Mouse (Mus musculus): ENCODE measurements around the gene Clp1.

Gene Clp1

DNA sequence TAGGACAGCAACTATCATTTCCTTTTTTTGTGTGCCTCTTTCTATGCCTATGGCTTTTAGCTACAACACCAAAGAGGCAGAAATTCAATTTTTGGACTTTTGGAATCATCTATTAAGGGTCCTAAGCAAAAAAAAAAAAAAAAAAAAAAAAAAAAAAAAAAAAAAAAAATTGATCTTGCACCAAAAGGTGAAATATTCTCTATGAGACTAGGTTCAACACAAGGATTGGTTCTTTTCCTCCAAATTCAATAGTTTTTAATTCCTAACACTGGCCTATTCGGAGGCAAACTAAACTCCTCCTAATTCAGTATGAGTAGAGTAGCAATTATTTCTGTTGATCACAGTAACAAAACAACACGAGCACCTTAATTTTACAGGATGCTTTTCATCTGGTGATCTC lies 15.3 kb downstream of the Clp1 start:
- no peak for DNase-seq

DNA sequence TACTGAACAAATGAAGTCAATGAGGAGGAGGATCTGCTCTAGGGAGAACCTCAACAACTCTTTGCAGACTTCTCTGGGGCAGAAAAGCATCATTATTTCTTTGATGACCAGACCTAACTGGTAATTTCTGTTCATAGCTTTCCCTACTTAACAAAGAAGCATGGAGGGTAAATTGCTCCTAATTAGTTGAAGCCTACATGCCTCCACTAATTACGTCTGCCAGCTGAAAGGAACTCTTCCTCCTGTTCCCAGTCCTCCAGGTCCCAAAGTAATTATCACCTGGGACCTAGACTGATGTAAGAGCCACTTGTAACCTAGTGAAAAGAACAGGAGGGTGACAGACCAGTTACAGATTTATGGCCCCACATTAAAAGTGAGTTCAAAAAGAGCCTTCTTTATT lies 19.6 kb downstream of the Clp1 start:
- DNase-seq, result no peak

DNA sequence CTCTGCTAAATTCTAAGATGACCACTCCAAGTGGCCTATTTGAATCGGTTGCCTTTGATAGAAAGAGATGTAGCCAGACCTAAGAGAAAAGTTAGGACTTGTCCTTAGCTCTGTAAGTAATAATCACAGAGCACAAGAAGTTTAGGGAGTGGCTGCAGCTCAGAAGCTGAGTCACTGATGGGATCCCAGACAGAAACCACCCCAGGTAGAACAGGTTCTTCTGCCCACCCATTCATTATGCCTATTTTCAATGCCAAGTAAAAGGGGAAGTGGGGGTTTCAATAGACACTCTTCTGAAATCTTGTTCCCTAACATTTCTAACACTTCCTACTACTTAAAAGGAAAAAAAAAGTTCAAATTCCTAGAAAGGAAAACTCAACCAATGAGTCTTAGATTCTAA lies 21.9 kb downstream of the Clp1 start:
- no peak for DNase-seq

DNA sequence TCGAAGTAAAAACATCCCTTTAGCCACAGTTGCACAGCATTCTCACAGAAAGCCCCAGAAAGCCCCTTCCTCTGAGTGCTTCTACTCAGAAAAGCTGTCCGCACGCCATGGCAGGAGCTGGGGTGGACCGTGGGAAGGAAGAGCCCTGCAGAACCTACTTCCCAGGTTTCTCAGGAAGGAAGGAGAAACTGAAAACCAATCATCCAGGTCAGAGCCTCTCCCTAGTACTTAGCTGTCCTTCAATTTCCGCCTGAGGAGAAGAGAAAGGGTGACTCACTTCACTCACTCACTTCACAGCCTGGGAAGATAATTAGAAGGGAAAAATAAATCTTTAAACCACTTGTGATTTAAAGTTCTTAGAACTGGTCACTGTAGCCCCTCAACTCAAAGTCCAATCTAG lies 22.8 kb downstream of the Clp1 start:
- DNase-seq, result no peak

DNA sequence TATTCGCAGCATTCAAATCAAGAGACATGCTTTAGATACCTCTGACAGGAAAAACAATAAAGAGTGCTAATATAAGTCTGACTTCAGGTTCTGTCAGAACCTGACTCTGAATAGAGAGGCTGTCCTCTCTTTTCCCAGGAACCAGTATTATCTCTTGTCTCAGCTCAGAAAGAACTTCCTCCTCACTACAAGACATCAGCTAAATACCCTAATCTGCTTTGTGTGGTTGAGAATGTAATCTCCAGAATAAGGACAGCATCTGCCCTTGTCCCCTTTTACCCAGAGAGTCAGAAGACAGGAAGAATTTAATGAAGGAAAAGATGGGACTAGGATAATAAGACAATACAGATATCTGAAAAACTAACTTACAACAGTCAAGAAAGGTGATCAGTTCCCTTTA lies 23.7 kb downstream of the Clp1 start:
- DNase-seq, result no peak

GRCm38 (mm10) chr2:84695007-84695695 lies 32.0 kb downstream of the Clp1 start:
- no peak for DNase-seq

- peak; percentile 30 to 48 for DNase-seq
Observed at GRCm38 (mm10) chr2:84690050-84690449, 37.1 kb downstream of the Clp1 start.

GRCm38 (mm10) chr2:84688080-84688844 lies 38.9 kb downstream of the Clp1 start:
- DNase-seq, result no peak

GRCm38 (mm10) chr2:84682605-84683183 lies 44.5 kb downstream of the Clp1 start:
- no peak for DNase-seq

- no peak for DNase-seq
Observed at GRCm38 (mm10) chr2:84679016-84679415, 48.1 kb downstream of the Clp1 start, which contains the start of gene Tmx2. Gene Tmx2 (minus strand): TSS chr2:84679140.

DNA sequence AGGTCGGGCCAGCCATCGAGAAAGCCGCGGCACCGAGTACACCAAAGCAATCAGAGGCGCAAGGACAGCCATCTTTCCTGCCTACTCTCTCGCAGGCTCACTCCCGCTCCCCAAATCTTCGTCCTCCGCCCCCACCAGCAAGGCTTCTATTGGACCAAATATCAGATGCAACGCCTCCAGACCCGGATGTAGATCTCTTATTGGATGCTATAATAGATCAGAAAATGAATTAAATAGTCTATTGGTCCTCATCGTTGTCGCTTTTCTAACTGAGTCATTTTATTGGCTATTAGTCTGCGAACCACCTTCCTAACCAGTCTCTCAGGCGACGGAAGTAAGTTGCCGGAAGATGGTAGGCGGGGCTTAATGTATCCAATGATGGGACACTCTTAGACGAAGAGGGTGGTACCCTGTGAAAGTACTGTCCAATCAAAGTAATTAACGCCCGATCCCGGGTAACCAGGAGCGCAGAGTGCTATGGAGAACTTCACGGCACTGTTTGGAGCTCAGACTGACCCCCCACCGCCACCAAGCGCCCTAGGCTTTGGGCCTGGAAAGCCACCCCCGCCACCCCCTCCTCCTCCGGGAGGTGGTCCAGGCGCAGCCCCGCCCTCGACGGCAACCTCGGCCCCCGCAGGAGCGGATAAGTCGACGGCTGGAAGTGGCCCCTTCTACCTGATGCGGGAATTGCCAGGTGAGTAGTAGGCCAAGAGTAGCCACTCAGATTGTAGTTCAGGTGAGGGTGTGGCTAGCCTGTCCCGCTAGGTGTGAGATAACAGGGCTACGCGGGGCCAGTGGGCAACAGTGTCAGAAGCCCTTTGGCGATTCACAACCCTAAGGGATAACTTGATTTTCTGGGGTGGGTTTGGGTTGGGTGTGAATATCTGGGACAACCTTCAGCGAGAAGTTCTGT lies 48.9 kb downstream of the Clp1 start, which contains the start of the genes Gm28635 and Med19:
Gm28635 (minus strand) TSS at position 74 of the 913 bp plus-strand sequence.
Med19 (plus strand) TSS at position 435 of the 913 bp plus-strand sequence.
- DNase-seq, result peak; percentile 87 to 92

DNA sequence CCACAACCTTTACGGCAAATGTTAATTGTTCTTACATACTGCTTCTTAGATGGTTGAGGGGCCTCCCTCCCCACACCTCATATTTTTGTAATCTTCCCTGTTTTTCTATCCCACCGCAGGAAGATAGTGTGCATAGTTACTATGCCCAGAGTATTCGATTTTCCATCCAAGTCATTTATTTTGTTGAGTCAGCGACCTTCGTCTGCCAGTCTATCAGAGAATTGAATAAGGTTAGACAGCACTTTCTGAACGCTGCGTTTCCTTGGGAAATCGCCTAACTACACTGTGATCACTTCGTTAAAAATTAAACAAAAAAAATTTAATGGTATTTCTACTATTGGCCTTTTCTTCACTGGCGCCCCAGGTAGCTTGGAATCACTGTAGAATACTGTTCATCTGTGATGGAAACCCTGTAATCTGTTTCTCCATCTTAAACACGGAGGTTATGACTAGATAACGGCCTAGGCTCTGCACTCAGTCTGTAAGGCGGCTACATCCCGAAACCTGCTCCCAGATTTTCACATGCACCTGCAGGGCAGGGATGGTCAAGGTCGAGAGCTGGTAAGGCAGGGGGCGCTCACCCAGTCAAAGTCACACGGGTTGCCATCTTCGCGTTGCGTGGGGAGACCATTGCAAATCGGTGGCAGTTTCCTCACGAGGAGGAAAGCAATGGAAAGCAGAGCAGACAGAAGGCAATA lies 49.7 kb downstream of the Clp1 start:
- DNase-seq, result no peak

All from cerebellum, postnatal 36 days (tissue).